Mouse (Mus musculus) bone marrow macrophage, adult 2 months (primary cell): ENCODE measurements around the gene Aff2. TPM values are rescaled to one million over a fixed set of nuclear protein-coding genes. Genes with fewer than 3 reads are reported as not detected.

Source experiments
- H3K27ac ChIP-seq: 2 replicates; pipeline ENCODE4 v1.5.1; 2012; ENCODE audit warnings: low read depth, low read length; ENCODE audit not compliant: insufficient read depth
- H3K4me1 ChIP-seq: 2 replicates; pipeline ENCODE4 v1.6.1; 2012; ENCODE audit warnings: low read length; ENCODE audit not compliant: control insufficient read depth, insufficient read depth
- H3K4me3 ChIP-seq: 2 replicates; pipeline ENCODE4 v1.5.1; 2012; ENCODE audit warnings: mild to moderate bottlenecking, low read length, moderate library complexity; ENCODE audit not compliant: insufficient read depth
- CTCF ChIP-seq: IDR thresholded peaks from 2 replicates; pipeline ENCODE4 v1.5.1; 2012; ENCODE audit warnings: low read depth, mild to moderate bottlenecking, low read length, moderate library complexity
- POLR2A ChIP-seq: IDR thresholded peaks from 2 replicates; pipeline ENCODE4 v1.6.1; 2012; ENCODE audit warnings: mild to moderate bottlenecking, low read depth, low read length, borderline replicate concordance
- polyA plus RNA-seq: library from polyadenylated mRNA; stranded (reverse); fragments of >200 nt; gene quantifications from 2 replicates; pipeline ENCODE4 v1.2.4, GENCODE M21; 2012; ENCODE audit not compliant: missing spikeins, insufficient read depth, insufficient read length

Aff2 gene
- polyA plus RNA-seq, 1 experiment = not detected

DNA sequence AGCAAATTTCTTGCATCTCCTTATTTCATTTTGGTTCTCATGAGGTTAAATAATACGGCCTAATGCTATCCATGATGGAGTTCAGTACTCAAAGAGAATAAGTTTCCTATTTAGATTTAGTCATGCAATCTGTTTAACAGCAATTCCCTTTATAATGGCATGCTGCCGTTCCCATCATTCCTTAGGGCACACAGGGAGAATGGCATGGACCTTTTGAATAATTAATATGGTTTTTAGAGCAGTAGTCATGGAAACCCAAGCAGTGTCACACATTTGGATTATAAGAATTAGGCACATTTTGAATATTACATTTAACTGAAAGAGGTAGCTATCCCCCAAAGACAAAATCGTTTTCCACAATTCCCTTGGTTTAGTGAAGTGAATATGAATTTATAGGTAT is 78.3 kb downstream of the Aff2 start:
- Histone ChIP-seq H3K4me1 (no peaks in the 10 kb centered on the region), H3K4me3 (no peak overlapping the region), H3K27ac (no peak overlapping the region)
- TF ChIP-seq POLR2A (no peak), CTCF (no peak)

GRCm38 (mm10) chrX:69441937-69442336 is 81.8 kb downstream of the Aff2 start:
- no peak for TF ChIP-seq CTCF
- no peak for TF ChIP-seq POLR2A
- H3K4me1 ChIP-seq = no peaks in the 10 kb centered on the region

GRCm38 (mm10) chrX:69460896-69461295 is 100.8 kb downstream of the Aff2 start:
- no peak for TF ChIP-seq POLR2A
- TF ChIP-seq CTCF = no peak
- Histone ChIP-seq H3K27ac (no peak overlapping the region), H3K4me3 (no peak overlapping the region), H3K4me1 (no peaks in the 10 kb centered on the region)

More at GRCm38 (mm10) chrX:69441937-69442336, 81.8 kb downstream of the Aff2 start:
- Histone ChIP-seq H3K27ac (no peak overlapping the region), H3K4me3 (no peak overlapping the region)

GRCm38 (mm10) chrX:69502061-69502460 is 142.0 kb downstream of the Aff2 start:
- no peak overlapping the region for H3K4me3 ChIP-seq
- no peak overlapping the region for H3K27ac ChIP-seq
- TF ChIP-seq POLR2A = no peak
- no peak for TF ChIP-seq CTCF
- no peaks in the 10 kb centered on the region for H3K4me1 ChIP-seq

DNA sequence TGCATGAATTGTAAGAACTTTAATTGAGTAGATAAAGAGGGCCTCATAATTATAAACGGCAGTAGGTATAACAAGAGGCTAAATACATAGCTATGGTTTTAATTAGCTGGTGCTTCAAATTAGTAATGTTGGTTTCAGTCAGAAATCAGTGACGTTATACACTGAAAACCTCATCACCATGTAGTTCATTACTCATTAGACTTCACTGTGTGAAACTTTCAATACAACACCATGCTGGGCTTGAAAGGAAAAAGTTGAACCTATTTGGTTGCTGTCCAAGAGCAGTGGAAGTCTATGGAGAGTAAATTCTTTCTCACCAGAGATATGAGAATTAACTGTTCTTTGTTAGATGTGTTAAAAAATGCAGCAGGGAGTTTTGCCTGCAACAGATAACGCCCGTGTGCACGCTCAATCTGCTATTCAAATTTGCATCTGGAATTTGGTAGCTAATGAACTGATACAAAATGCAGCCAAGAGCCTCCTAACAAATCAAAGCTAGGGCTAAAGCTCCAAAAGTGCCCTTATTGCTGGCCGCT is 158.0 kb downstream of the Aff2 start:
- no peak overlapping the region for H3K27ac ChIP-seq
- H3K4me1 ChIP-seq = no peaks in the 10 kb centered on the region
- no peak overlapping the region for H3K4me3 ChIP-seq
- TF ChIP-seq POLR2A = no peak
- no peak for TF ChIP-seq CTCF

DNA sequence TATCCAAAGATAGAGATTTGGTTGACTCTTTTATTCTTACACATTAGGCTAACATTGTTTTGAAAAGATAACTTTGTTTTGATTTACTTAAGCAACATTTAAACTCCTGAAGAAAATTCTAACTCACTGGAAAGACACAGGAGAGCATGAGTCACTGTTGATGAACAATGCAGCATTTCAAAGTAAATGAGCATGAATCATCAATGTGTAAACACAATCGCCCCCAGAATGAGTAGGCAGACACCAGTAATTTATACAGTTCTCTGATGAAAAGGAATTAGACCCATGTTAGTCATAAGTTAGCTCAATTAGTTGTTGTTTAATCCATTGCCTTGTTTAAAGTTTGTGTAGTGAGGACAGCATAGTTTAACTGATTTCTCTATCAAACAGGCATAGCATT is 180.7 kb downstream of the Aff2 start:
- no peak for TF ChIP-seq POLR2A
- no peak for TF ChIP-seq CTCF
- no peak overlapping the region for H3K27ac ChIP-seq
- H3K4me1 ChIP-seq = no peaks in the 10 kb centered on the region
- no peak overlapping the region for H3K4me3 ChIP-seq

DNA sequence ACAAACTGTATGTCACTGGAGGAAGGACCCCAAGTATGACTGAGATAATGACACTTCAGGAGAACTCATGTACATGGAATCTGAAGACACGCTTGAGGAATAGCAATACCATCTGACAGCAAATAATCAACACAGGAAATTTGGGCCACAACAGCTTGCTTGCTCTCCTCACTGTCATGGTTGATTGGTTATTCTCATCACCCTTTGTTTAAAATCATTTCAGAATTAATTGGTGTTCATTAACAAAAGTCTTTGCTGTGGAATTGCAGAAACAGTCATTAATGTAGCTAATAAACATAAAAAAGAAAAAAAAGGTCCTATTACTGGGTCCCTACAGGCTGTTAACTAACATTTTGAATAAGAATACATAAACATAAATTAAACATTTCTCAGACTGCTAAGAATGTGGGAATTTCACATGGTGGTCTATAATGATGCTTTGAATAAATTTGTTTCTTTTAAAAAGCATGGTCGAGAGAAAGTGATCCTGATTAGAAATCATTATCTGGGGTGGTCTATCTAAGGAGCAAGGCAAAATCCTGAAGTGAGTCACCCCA is 219.9 kb downstream of the Aff2 start:
- TF ChIP-seq CTCF (no peak), POLR2A (no peak)
- H3K4me3 ChIP-seq = no peak overlapping the region
- no peaks in the 10 kb centered on the region for H3K4me1 ChIP-seq
- no peak overlapping the region for H3K27ac ChIP-seq

GRCm38 (mm10) chrX:69608793-69609192 is 248.7 kb downstream of the Aff2 start:
- TF ChIP-seq POLR2A (no peak), CTCF (no peak)
- H3K4me3 ChIP-seq = no peak overlapping the region
- H3K27ac ChIP-seq = no peak overlapping the region
- H3K4me1 ChIP-seq = no peaks in the 10 kb centered on the region

DNA sequence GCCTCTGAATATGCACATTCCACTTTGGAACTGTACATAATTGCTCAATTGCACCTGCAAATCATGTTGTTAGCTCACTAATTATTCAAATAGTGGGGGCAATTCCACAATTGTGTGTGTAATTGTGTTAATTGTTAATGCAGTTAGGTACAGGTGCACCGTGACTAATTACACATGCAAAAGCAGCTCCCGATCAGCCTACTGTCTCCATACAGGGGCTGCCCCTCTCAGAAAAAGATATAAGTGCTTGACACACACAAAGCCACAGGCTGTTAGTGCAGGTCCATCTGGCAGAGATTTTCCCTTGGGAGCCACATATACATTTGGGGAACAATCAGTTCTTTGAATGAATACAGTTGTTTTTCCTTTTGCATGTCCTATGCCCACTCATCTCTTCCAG is 302.9 kb downstream of the Aff2 start:
- Histone ChIP-seq H3K4me3 (no peak overlapping the region), H3K27ac (no peak overlapping the region), H3K4me1 (no peaks in the 10 kb centered on the region)
- TF ChIP-seq CTCF = no peak
- TF ChIP-seq POLR2A = no peak

DNA sequence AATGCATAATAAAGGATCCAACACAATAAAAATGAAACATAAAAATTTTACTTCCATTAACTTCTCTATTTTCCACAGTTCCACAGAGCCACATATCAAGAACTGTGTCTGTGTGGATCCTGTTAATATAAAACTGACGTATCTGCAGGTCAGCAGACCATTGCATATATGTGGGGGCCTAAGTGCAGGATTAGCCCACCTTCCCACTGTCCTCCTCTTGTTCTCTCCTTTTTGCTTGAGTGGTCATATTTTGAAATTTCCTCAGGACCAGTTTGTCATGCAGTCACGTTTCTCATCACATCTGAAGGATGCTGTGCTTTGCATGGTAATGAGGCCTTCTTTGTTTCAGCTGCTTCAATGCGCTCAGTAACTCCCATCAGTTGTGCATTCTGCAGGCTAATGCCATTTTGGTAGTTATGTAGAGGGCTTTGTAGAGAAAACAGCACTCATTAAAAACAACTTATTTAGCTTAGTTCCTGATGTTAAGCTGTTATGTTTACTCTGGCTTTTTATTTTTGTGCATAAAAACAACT is 306.1 kb downstream of the Aff2 start:
- no peak overlapping the region for H3K27ac ChIP-seq
- H3K4me3 ChIP-seq = no peak overlapping the region
- TF ChIP-seq POLR2A (no peak), CTCF (no peak)
- no peaks in the 10 kb centered on the region for H3K4me1 ChIP-seq
